Mouse (Mus musculus) heart, postnatal 36 days (tissue): ENCODE results near the gene Rbm42. TPM values are rescaled to one million over a fixed set of nuclear protein-coding genes. Genes with fewer than 3 reads are reported as not detected.

ENCODE experiments used
- DNase-seq, 2 experiments: peaks; one replicate each; pipeline ENCODE4 v3.0.0; 2021 to 2022
- intact Hi-C: fragments of 180-260 bp; cut with DNase I; formaldehyde crosslinking; loops from one replicate; pipeline ENCODE4 v1.15.1; 2025
- total RNA-seq, 2 experiments: library from RNA; stranded (reverse); gene quantifications; 2 replicates each; pipeline ENCODE4 v1.2.3; 2021

Gene Rbm42
- total RNA-seq, result 10 to 100 TPM; 51.9 to 54.5 TPM

GRCm38 (mm10) chr7:30649591-30650540, at the start of gene Rbm42:
Rbm42 (minus strand) TSS chr7:30650317.
- DNase-seq, result peak; percentile 95 to 96
- intact Hi-C loops, result loop anchor here (1.0 to 10.0 kb wide), 4 partner anchors 25 to 435 kb away; partner anchors contain the start of gene Tmem147

- intact Hi-C loops, result no loop called here
- no peak for DNase-seq
Observed at GRCm38 (mm10) chr7:30698589-30698988, 48.5 kb upstream of the Rbm42 start, which contains the start of gene 2200002J24Rik. 2200002J24Rik (plus strand) TSS chr7:30698926.

GRCm38 (mm10) chr7:30698101-30698500, 48.0 kb upstream of the Rbm42 start:
- no peak for DNase-seq
- intact Hi-C loops, result no loop called here

- intact Hi-C loops, result no loop called here
- no peak for DNase-seq
Observed at GRCm38 (mm10) chr7:30688325-30688724, 38.2 kb upstream of the Rbm42 start.

- intact Hi-C loops, result no loop called here
Observed at GRCm38 (mm10) chr7:30683425-30683824, 33.3 kb upstream of the Rbm42 start.

GRCm38 (mm10) chr7:30681897-30682296, 31.8 kb upstream of the Rbm42 start:
- intact Hi-C loops, result no loop called here

More at GRCm38 (mm10) chr7:30683425-30683824, 33.3 kb upstream of the Rbm42 start:
- DNase-seq, result no peak

GRCm38 (mm10) chr7:30678263-30678975, 28.3 kb upstream of the Rbm42 start:
- peak; percentile 60 to 61 for DNase-seq
- intact Hi-C loops, result no loop called here

More at GRCm38 (mm10) chr7:30681897-30682296, 31.8 kb upstream of the Rbm42 start:
- DNase-seq, result peak; percentile 26 to 49

- intact Hi-C loops, result no loop called here
- no peak for DNase-seq
Observed at GRCm38 (mm10) chr7:30671480-30671879, 21.4 kb upstream of the Rbm42 start, which contains the start of gene Pmis2. Pmis2 (minus strand) TSS chr7:30671605.

GRCm38 (mm10) chr7:30669229-30669628, 19.1 kb upstream of the Rbm42 start:
- DNase-seq, result no peak
- intact Hi-C loops, result loop anchor here (5.0 kb wide), 1 partner anchor 82 kb away; the partner anchor contains the start of gene Kmt2b

GRCm38 (mm10) chr7:30665321-30665720, 15.2 kb upstream of the Rbm42 start:
- DNase-seq, result no peak
- intact Hi-C loops, result loop anchor here (5.0 kb wide), 1 partner anchor 78 kb away; the partner anchor contains the start of gene Kmt2b

- intact Hi-C loops, result loop anchor here (5.0 kb wide), 1 partner anchor 77 kb away; the partner anchor contains the start of gene Kmt2b
Observed at GRCm38 (mm10) chr7:30664529-30665200, 14.5 kb upstream of the Rbm42 start, which contains the start of gene Haus5. Haus5 (minus strand) TSS chr7:30664994.

GRCm38 (mm10) chr7:30639083-30639482, 11.0 kb downstream of the Rbm42 start:
- intact Hi-C loops, result no loop called here
- DNase-seq, result no peak

More at GRCm38 (mm10) chr7:30664529-30665200, 14.5 kb upstream of the Rbm42 start, which contains the start of gene Haus5:
- DNase-seq, result peak; percentile 87 to 92

- DNase-seq, result no peak
- intact Hi-C loops, result no loop called here
Observed at GRCm38 (mm10) chr7:30636395-30636794, 13.7 kb downstream of the Rbm42 start.

- intact Hi-C loops, result no loop called here
- DNase-seq, result no peak
Observed at GRCm38 (mm10) chr7:30635752-30636151, 14.4 kb downstream of the Rbm42 start, which contains the start of gene Etv2. Etv2 (minus strand) TSS chr7:30635852.

GRCm38 (mm10) chr7:30634621-30635020, 15.5 kb downstream of the Rbm42 start:
- intact Hi-C loops, result no loop called here
- DNase-seq, result peak; percentile 26 to 44

GRCm38 (mm10) chr7:30633762-30634412, 16.2 kb downstream of the Rbm42 start:
- intact Hi-C loops, result no loop called here
- DNase-seq, result no peak

GRCm38 (mm10) chr7:30629013-30629412, 21.1 kb downstream of the Rbm42 start:
- intact Hi-C loops, result no loop called here
- DNase-seq, result no peak

- intact Hi-C loops, result no loop called here
- no peak for DNase-seq
Observed at GRCm38 (mm10) chr7:30626647-30627046, 23.5 kb downstream of the Rbm42 start.
